Mouse (Mus musculus) natural killer cell, adult 2 months (primary cell): ENCODE measurements around the gene Pla2g2f.

Experiments
- DNase-seq, 2 experiments: peaks; one replicate each; pipeline ENCODE4 v3.0.0; 2022; ENCODE audit warnings: low spot score in 2 of 2

Pla2g2f gene

GRCm38 (mm10) chr4:138716697-138717096 lies 40.7 kb downstream of the Pla2g2f start:
- DNase-seq = no peak

- DNase-seq = no peak
These were observed 43.2 kb downstream of the Pla2g2f start for GRCm38 (mm10) chr4:138714186-138714585.

GRCm38 (mm10) chr4:138712621-138713020 lies 44.8 kb downstream of the Pla2g2f start:
- DNase-seq = no peak

GRCm38 (mm10) chr4:138712096-138712495 lies 45.3 kb downstream of the Pla2g2f start:
- DNase-seq = no peak

- no peak for DNase-seq
These were observed 46.2 kb downstream of the Pla2g2f start for GRCm38 (mm10) chr4:138711051-138711820.

GRCm38 (mm10) chr4:138710633-138711032 lies 46.8 kb downstream of the Pla2g2f start:
- no peak for DNase-seq

- DNase-seq = no peak
These were observed 47.5 kb downstream of the Pla2g2f start for GRCm38 (mm10) chr4:138709944-138710343.

- DNase-seq = no peak
These were observed 48.2 kb downstream of the Pla2g2f start for GRCm38 (mm10) chr4:138709246-138709645.

- DNase-seq = peak; percentile 5 to 11
These were observed 48.8 kb downstream of the Pla2g2f start for GRCm38 (mm10) chr4:138708636-138709035.

GRCm38 (mm10) chr4:138706620-138707019 lies 50.8 kb downstream of the Pla2g2f start:
- no peak for DNase-seq

- DNase-seq = no peak
These were observed 53.3 kb downstream of the Pla2g2f start for GRCm38 (mm10) chr4:138704169-138704568.

GRCm38 (mm10) chr4:138703591-138703990 lies 53.8 kb downstream of the Pla2g2f start:
- DNase-seq = no peak

GRCm38 (mm10) chr4:138702528-138702927 lies 54.9 kb downstream of the Pla2g2f start:
- no peak for DNase-seq

GRCm38 (mm10) chr4:138702031-138702430 lies 55.4 kb downstream of the Pla2g2f start:
- DNase-seq = no peak

- no peak for DNase-seq
These were observed 56.3 kb downstream of the Pla2g2f start for GRCm38 (mm10) chr4:138701111-138701510.
